Mouse (Mus musculus): ENCODE results near the gene Hsf2. TPM values are rescaled to one million over a fixed set of nuclear protein-coding genes. Genes with fewer than 3 reads are reported as not detected.

Gene Hsf2
- total and polyA plus RNA-seq, 2 experiments from 2014 or later: 22.3 to 25.5 TPM

DNA sequence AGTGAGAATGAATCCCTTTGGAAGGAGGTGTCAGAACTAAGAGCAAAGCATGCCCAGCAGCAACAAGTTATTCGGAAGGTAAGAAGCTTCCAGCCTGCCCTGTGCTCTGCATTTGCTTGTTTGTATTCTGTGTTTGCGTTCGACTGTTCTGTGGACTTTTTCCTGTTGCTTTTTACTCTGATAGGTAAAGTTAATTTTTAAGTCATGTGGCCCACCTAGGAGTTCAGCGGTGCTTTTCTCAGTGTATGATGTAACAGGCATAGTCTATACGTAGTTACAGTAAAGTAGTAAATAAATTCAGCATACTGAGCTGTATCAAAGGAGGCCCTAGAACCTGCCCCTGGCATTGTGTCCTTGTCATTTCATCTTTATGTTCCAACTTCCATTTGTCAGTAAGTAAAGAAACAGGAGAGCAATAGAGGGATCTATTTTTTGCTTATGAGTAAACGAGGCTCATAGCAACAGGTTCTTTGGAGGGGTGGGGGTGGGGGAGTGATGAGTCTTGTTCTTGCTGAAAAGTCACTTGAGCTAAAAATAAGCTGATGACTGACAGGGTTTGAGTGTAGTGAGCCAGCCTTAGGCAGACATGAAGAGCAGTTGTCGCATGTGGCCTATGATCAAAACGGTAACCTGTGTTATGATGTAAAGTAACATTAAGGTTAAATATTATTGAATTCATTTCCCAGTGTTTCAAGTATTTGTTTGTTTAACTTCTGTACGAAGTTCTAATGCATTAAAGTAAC, 13.4 kb downstream of the Hsf2 start:
- H3K4me1 ChIP-seq (ENCODE audit: control insufficient read depth, insufficient read depth): peaks cover 5% of the 10 kb centered on the region; the same call in 1 of the 2 replicates
- H3K4me3 ChIP-seq (ENCODE audit: low read depth, low read length): no peak overlapping the region
- H3K36me3 ChIP-seq (replicated peaks; ENCODE audit: control insufficient read depth, insufficient read depth, low read length): peaks cover 10% of the 10 kb centered on the region; the same call in 1 of the 2 replicates
- TF ChIP-seq CTCF (IDR thresholded peaks at IDR 0.05; ENCODE audit: low read depth) (no peak), EP300 (IDR thresholded peaks at IDR 0.05; ENCODE audit: low read depth) (peak; percentile 75; the same call in 1 of the 2 replicates)
- H3K4me2 ChIP-seq (ENCODE audit: low read depth, low read length): peak overlapping the region; percentile 24
- 37% methylated on average over 9 of the region's 9 CpGs for WGBS
- H3K27ac ChIP-seq (ENCODE audit: low read depth): peak overlapping the region; percentile 87
- peak; percentile 95 for ATAC-seq (ENCODE audit: insufficient read depth, low read depth)
- no peak overlapping the region for H3K9ac ChIP-seq (replicated peaks; ENCODE audit: low read depth, low read length)
- H3K9me3 ChIP-seq (replicated peaks; ENCODE audit: control insufficient read depth, low read length): no peaks in the 10 kb centered on the region
- DNase-seq (ENCODE audit: low spot score): peak; percentile 91
- no peaks in the 10 kb centered on the region for H3K27me3 ChIP-seq (ENCODE audit: control insufficient read depth, insufficient read depth, low read length)

DNA sequence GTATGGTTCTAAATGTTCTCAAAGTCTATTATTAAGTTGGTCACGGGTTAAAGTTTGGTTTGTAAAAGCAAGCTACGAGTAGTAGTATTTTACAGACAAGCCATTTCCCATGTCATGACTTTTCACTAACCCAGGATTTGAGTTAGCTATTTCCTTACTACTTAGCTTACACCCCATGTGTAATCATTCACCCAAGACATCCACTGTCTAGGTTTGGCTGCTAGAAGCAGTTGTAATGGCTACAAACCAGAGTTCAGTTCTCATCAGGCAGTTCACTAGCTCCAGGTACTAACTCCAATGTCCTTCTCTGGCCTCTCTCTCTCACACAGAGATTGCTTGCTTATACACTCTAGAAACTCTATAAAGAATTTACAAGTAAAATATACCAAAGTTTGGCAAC, 28.4 kb downstream of the Hsf2 start:
- no peak overlapping the region for H3K4me2 ChIP-seq (ENCODE audit: low read depth, low read length)
- H3K4me1 ChIP-seq (ENCODE audit: control insufficient read depth, insufficient read depth): no peaks in the 10 kb centered on the region
- no peak for DNase-seq (ENCODE audit: low spot score)
- no peak overlapping the region for H3K9ac ChIP-seq (replicated peaks; ENCODE audit: low read depth, low read length)
- no peak overlapping the region for H3K27ac ChIP-seq (ENCODE audit: low read depth)
- H3K36me3 ChIP-seq (replicated peaks; ENCODE audit: control insufficient read depth, insufficient read depth, low read length): peaks cover 69% of the 10 kb centered on the region
- no peaks in the 10 kb centered on the region for H3K9me3 ChIP-seq (replicated peaks; ENCODE audit: control insufficient read depth, low read length)
- TF ChIP-seq EP300 (IDR thresholded peaks at IDR 0.05; ENCODE audit: low read depth) (no peak), CTCF (IDR thresholded peaks at IDR 0.05; ENCODE audit: low read depth) (no peak)
- no peak for ATAC-seq (ENCODE audit: insufficient read depth, low read depth)
- no peaks in the 10 kb centered on the region for H3K27me3 ChIP-seq (ENCODE audit: control insufficient read depth, insufficient read depth, low read length)
- 94% methylated on average over 2 of the region's 2 CpGs for WGBS
- H3K4me3 ChIP-seq (ENCODE audit: low read depth, low read length): no peak overlapping the region

DNA sequence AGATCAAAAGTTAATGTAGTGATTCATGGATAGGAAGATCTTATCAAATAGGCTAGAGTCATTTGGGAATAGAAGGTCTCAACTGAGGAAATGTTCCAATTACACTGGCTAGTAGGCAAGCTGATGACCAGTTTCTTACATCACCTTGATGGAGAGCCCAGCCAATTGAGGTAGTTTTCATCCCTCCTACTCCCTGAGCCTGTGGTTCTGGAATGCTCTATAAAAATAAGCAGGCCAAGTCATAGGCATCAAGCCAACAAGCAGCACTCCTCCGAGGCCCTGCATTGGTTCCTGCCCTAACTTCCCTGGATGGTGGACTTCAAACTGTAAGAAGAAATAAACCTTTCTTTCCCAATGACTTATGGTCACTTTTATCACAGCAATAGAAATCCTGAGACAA, 29.1 kb downstream of the Hsf2 start:
- Histone ChIP-seq H3K4me3 (ENCODE audit: low read depth, low read length) (no peak overlapping the region), H3K4me2 (ENCODE audit: low read depth, low read length) (no peak overlapping the region), H3K9ac (replicated peaks; ENCODE audit: low read depth, low read length) (no peak overlapping the region), H3K27me3 (ENCODE audit: control insufficient read depth, insufficient read depth, low read length) (no peaks in the 10 kb centered on the region), H3K9me3 (replicated peaks; ENCODE audit: control insufficient read depth, low read length) (no peaks in the 10 kb centered on the region), H3K27ac (ENCODE audit: low read depth) (no peak overlapping the region), H3K4me1 (ENCODE audit: control insufficient read depth, insufficient read depth) (no peaks in the 10 kb centered on the region), H3K36me3 (replicated peaks; ENCODE audit: control insufficient read depth, insufficient read depth, low read length) (peaks cover 72% of the 10 kb centered on the region)
- no peak for DNase-seq (ENCODE audit: low spot score)
- no peak for ATAC-seq (ENCODE audit: insufficient read depth, low read depth)
- WGBS: 33% methylated on average over 1 of the region's 1 CpGs
- no peak for TF ChIP-seq EP300 (IDR thresholded peaks at IDR 0.05; ENCODE audit: low read depth)
- TF ChIP-seq CTCF (IDR thresholded peaks at IDR 0.05; ENCODE audit: low read depth): no peak

DNA sequence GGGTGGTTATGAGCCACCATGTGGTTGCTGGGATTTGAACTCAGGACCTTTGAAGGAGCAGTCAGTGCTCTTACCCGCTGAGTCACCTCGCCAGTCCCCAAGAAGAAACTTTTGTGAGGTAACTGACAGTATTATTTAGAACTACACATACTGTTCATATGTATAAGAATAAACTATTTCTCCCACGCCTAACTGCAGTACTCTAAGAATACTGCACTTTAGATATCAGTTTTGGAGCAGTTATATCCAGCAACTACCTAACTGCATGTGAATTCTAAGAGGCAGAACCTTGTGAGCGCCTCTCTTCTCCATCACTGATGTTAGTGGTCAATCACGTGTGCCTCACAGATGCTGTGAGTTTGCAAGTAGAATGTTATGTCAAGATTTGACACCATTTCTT, 40.3 kb downstream of the Hsf2 start:
- ATAC-seq (ENCODE audit: insufficient read depth, low read depth): no peak
- Histone ChIP-seq H3K4me1 (ENCODE audit: control insufficient read depth, insufficient read depth) (peaks cover 25% of the 10 kb centered on the region), H3K27me3 (ENCODE audit: control insufficient read depth, insufficient read depth, low read length) (no peaks in the 10 kb centered on the region), H3K36me3 (replicated peaks; ENCODE audit: control insufficient read depth, insufficient read depth, low read length) (peaks cover 45% of the 10 kb centered on the region), H3K9me3 (replicated peaks; ENCODE audit: control insufficient read depth, low read length) (0 out of 2 replicates have a peak, but pooled peaks cover 5% of the 10 kb centered on the region), H3K9ac (replicated peaks; ENCODE audit: low read depth, low read length) (no peak overlapping the region), H3K27ac (ENCODE audit: low read depth) (no peak overlapping the region), H3K4me3 (ENCODE audit: low read depth, low read length) (no peak overlapping the region), H3K4me2 (ENCODE audit: low read depth, low read length) (no peak overlapping the region)
- DNase-seq (ENCODE audit: low spot score): no peak
- WGBS: 79% methylated on average over 5 of the region's 5 CpGs
- TF ChIP-seq CTCF (IDR thresholded peaks at IDR 0.05; ENCODE audit: low read depth) (no peak), EP300 (IDR thresholded peaks at IDR 0.05; ENCODE audit: low read depth) (no peak)

DNA sequence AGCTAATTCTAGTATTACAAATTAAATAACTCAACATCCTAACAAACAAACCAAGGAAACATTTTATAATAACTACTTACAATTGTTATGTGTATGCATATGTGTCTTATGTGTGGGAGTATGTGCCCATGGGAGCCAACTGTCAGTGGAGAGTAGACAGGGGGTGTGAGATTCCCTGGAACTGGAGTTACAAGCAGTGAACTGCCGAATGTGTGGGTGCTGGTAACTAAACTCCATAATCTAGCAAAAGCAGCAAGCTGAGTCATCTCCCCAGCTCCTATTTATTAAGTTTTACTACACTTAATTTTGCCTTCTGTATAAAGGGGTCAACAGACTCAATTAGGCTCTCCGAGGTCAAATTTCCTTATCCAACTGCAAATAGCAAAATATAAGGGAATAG, 44.9 kb downstream of the Hsf2 start:
- Histone ChIP-seq H3K4me1 (ENCODE audit: control insufficient read depth, insufficient read depth) (peaks cover 25% of the 10 kb centered on the region), H3K27me3 (ENCODE audit: control insufficient read depth, insufficient read depth, low read length) (no peaks in the 10 kb centered on the region), H3K36me3 (replicated peaks; ENCODE audit: control insufficient read depth, insufficient read depth, low read length) (peaks cover 16% of the 10 kb centered on the region), H3K9ac (replicated peaks; ENCODE audit: low read depth, low read length) (peak overlapping the region; percentile 96), H3K4me2 (ENCODE audit: low read depth, low read length) (peak overlapping the region; percentile 75), H3K9me3 (replicated peaks; ENCODE audit: control insufficient read depth, low read length) (no peaks in the 10 kb centered on the region), H3K27ac (ENCODE audit: low read depth) (no peak overlapping the region), H3K4me3 (ENCODE audit: low read depth, low read length) (peak overlapping the region; percentile 84)
- DNase-seq (ENCODE audit: low spot score) (no peak), ATAC-seq (ENCODE audit: insufficient read depth, low read depth) (no peak)
- TF ChIP-seq EP300 (IDR thresholded peaks at IDR 0.05; ENCODE audit: low read depth) (no peak), CTCF (IDR thresholded peaks at IDR 0.05; ENCODE audit: low read depth) (no peak)
- WGBS: 62% methylated on average over 2 of the region's 2 CpGs
